Mouse (Mus musculus): ENCODE data around the gene Chst8. TPM values are rescaled to one million over a fixed set of nuclear protein-coding genes. Genes with fewer than 3 reads are reported as not detected.

Chst8 gene
- total RNA-seq, 1 experiment: 2.7 TPM

- Histone ChIP-seq H3K9me3 (ENCODE audit: control insufficient read depth, insufficient read depth, low read depth, low read length) (no peaks in the 10 kb centered on the region), H3K27ac (ENCODE audit: insufficient read depth, low read depth, low read length, poor library complexity, severe bottlenecking) (no peak overlapping the region), H3K9ac (ENCODE audit: insufficient read depth, low read depth, low read length, poor library complexity, severe bottlenecking) (peak overlapping the region; percentile 36; the same call in 1 of the 2 replicates), H3K36me3 (ENCODE audit: control insufficient read depth, insufficient read depth, low read length, poor library complexity, severe bottlenecking) (no peaks in the 10 kb centered on the region; the same call in 1 of the 2 replicates), H3K4me1 (ENCODE audit: control insufficient read depth in 2 of 2, insufficient read depth in 2 of 2, low read length in 2 of 2, poor library complexity in 1 of 2) (peaks cover 0 to 12% of the 10 kb centered on the region in 2 experiments; a peak in 1 of 4 replicates), H3K4me3 (ENCODE audit: insufficient read depth in 1 of 2, low read depth in 1 of 2, low read length in 2 of 2, poor library complexity in 1 of 2, severe bottlenecking in 1 of 2) (peak overlapping the region; percentile 50 to 60)
- TF ChIP-seq HCFC1 (IDR thresholded peaks at IDR 0.05; ENCODE audit: borderline replicate concordance, insufficient read depth, low read length): no peak
- TF ChIP-seq ZC3H11A (IDR thresholded peaks at IDR 0.05; ENCODE audit: borderline replicate concordance, low read depth, low read length): peak; percentile 88; the same call in 1 of the 2 replicates
- in situ Hi-C loops (cut with MboI; ENCODE audit: low sequenced_read_pairs in 2 of 2, unreplicated experiment in 2 of 2): no loop called here
- peak; percentile 81 for DNase-seq (ENCODE audit: low read depth, low spot score)
These were observed 136.5 kb downstream of the Chst8 start for GRCm38 (mm10) chr7:34675831-34676514.

GRCm38 (mm10) chr7:34675120-34675790 lies 137.3 kb downstream of the Chst8 start:
- TF ChIP-seq MAFK (IDR thresholded peaks at IDR 0.05; ENCODE audit: insufficient read depth, low read depth, low read length) (no peak), ZC3H11A (IDR thresholded peaks at IDR 0.05; ENCODE audit: borderline replicate concordance, low read depth, low read length) (no peak), ZNF384 (IDR thresholded peaks at IDR 0.05; ENCODE audit: low read depth, low read length) (no peak), CHD2 (IDR thresholded peaks at IDR 0.05; ENCODE audit: low read depth, low read length) (no peak), HCFC1 (IDR thresholded peaks at IDR 0.05; ENCODE audit: borderline replicate concordance, insufficient read depth, low read length) (no peak)
- Histone ChIP-seq H3K4me1 (ENCODE audit: control insufficient read depth in 2 of 2, insufficient read depth in 2 of 2, low read length in 2 of 2, poor library complexity in 1 of 2) (peaks cover 0 to 17% of the 10 kb centered on the region in 2 experiments; a peak in 2 of 4 replicates), H3K9me3 (ENCODE audit: control insufficient read depth, insufficient read depth, low read depth, low read length) (no peaks in the 10 kb centered on the region), H3K9ac (ENCODE audit: insufficient read depth, low read depth, low read length, poor library complexity, severe bottlenecking) (no peak overlapping the region), H3K27ac (ENCODE audit: insufficient read depth, low read depth, low read length, poor library complexity, severe bottlenecking) (no peak overlapping the region), H3K36me3 (ENCODE audit: control insufficient read depth, insufficient read depth, low read length, poor library complexity, severe bottlenecking) (no peaks in the 10 kb centered on the region; the same call in 1 of the 2 replicates), H3K4me3 (ENCODE audit: insufficient read depth in 1 of 2, low read depth in 1 of 2, low read length in 2 of 2, poor library complexity in 1 of 2, severe bottlenecking in 1 of 2) (peak overlapping the region; percentile 50 to 60)
- in situ Hi-C loops (cut with MboI; ENCODE audit: low sequenced_read_pairs in 2 of 2, unreplicated experiment in 2 of 2): no loop called here
- no peak for DNase-seq (ENCODE audit: low read depth, low spot score)

GRCm38 (mm10) chr7:34672916-34673315 lies 139.6 kb downstream of the Chst8 start:
- in situ Hi-C loops (cut with MboI; ENCODE audit: low sequenced_read_pairs in 2 of 2, unreplicated experiment in 2 of 2): loop anchor here (5.0 to 25.0 kb wide), 3 partner anchors 56 to 266 kb away; no protein-coding TSS in a partner anchor
- Histone ChIP-seq H3K27ac (ENCODE audit: insufficient read depth, low read depth, low read length, poor library complexity, severe bottlenecking) (no peak overlapping the region), H3K9me3 (ENCODE audit: control insufficient read depth, insufficient read depth, low read depth, low read length) (no peaks in the 10 kb centered on the region), H3K9ac (ENCODE audit: insufficient read depth, low read depth, low read length, poor library complexity, severe bottlenecking) (no peak overlapping the region), H3K4me1 (ENCODE audit: control insufficient read depth in 2 of 2, insufficient read depth in 2 of 2, low read length in 2 of 2, poor library complexity in 1 of 2) (peaks cover 4 to 22% of the 10 kb centered on the region in 2 experiments; a peak in 3 of 4 replicates), H3K36me3 (ENCODE audit: control insufficient read depth, insufficient read depth, low read length, poor library complexity, severe bottlenecking) (no peaks in the 10 kb centered on the region; the same call in 1 of the 2 replicates), H3K4me3 (ENCODE audit: insufficient read depth in 1 of 2, low read depth in 1 of 2, low read length in 2 of 2, poor library complexity in 1 of 2, severe bottlenecking in 1 of 2) (no peak overlapping the region)
- DNase-seq (ENCODE audit: low read depth, low spot score): no peak
- TF ChIP-seq HCFC1 (IDR thresholded peaks at IDR 0.05; ENCODE audit: borderline replicate concordance, insufficient read depth, low read length) (no peak), MAFK (IDR thresholded peaks at IDR 0.05; ENCODE audit: insufficient read depth, low read depth, low read length) (no peak), ZC3H11A (IDR thresholded peaks at IDR 0.05; ENCODE audit: borderline replicate concordance, low read depth, low read length) (no peak), CHD2 (IDR thresholded peaks at IDR 0.05; ENCODE audit: low read depth, low read length) (no peak)

- no peak for TF ChIP-seq ZNF384 (IDR thresholded peaks at IDR 0.05; ENCODE audit: low read depth, low read length)
- TF ChIP-seq CHD2 (IDR thresholded peaks at IDR 0.05; ENCODE audit: low read depth, low read length): no peak
- TF ChIP-seq ZC3H11A (IDR thresholded peaks at IDR 0.05; ENCODE audit: borderline replicate concordance, low read depth, low read length): peak; percentile 100
- TF ChIP-seq MAFK (IDR thresholded peaks at IDR 0.05; ENCODE audit: insufficient read depth, low read depth, low read length): no peak
- peak; percentile 56; the same call in 1 of the 2 replicates for TF ChIP-seq HCFC1 (IDR thresholded peaks at IDR 0.05; ENCODE audit: borderline replicate concordance, insufficient read depth, low read length)
- peak; percentile 79 for DNase-seq (ENCODE audit: low read depth, low spot score)
- H3K4me1 ChIP-seq (ENCODE audit: control insufficient read depth in 2 of 2, insufficient read depth in 2 of 2, low read length in 2 of 2, poor library complexity in 1 of 2): peaks cover 4 to 27% of the 10 kb centered on the region in 2 experiments; a peak in 3 of 4 replicates
- no peak overlapping the region for H3K4me3 ChIP-seq (ENCODE audit: insufficient read depth in 1 of 2, low read depth in 1 of 2, low read length in 2 of 2, poor library complexity in 1 of 2, severe bottlenecking in 1 of 2)
- in situ Hi-C loops (cut with MboI; ENCODE audit: low sequenced_read_pairs in 2 of 2, unreplicated experiment in 2 of 2): loop anchor here (5.0 to 25.0 kb wide), 3 partner anchors 55 to 265 kb away; no protein-coding TSS in a partner anchor
- H3K9ac ChIP-seq (ENCODE audit: insufficient read depth, low read depth, low read length, poor library complexity, severe bottlenecking): no peak overlapping the region
- no peaks in the 10 kb centered on the region; the same call in 1 of the 2 replicates for H3K36me3 ChIP-seq (ENCODE audit: control insufficient read depth, insufficient read depth, low read length, poor library complexity, severe bottlenecking)
- no peak overlapping the region for H3K27ac ChIP-seq (ENCODE audit: insufficient read depth, low read depth, low read length, poor library complexity, severe bottlenecking)
- H3K9me3 ChIP-seq (ENCODE audit: control insufficient read depth, insufficient read depth, low read depth, low read length): no peaks in the 10 kb centered on the region
These were observed 140.6 kb downstream of the Chst8 start for GRCm38 (mm10) chr7:34671911-34672310.
